8 mouse cellular contexts compared by ENCODE assay signal in genomic region chr4:132638461-132639190, GRCm38 (mm10). TPM values are rescaled to one million over a fixed set of nuclear protein-coding genes. Genes with fewer than 3 reads are reported as not detected.
DNase-seq lines count a peak whose midpoint lies in the region; ATAC-seq lines count a peak whose summit lies in the region.

Gene Eya3, plus strand, starts transcription at chr4:132638987.

- peak within 1 kb of the TSS; percentile 84 for H3K27ac ChIP-seq in hindbrain, embryonic 12.5 days

- no peaks in the 10 kb centered on the region for H3K27me3 ChIP-seq in hindbrain, embryonic 12.5 days

- DNase-seq in NIH3T3 (ENCODE audit: low read depth), result peak; percentile 97
- peak; percentile 96 to 97 for DNase-seq in cerebellum, postnatal 10 days
- peak; percentile 91 to 92 for DNase-seq in frontal cortex, postnatal 10 days (ENCODE audit: low spot score in 2 of 2)
- DNase-seq in layer of hippocampus, postnatal 14 days (ENCODE audit: low spot score in 2 of 2), result peak; percentile 88 to 96
- DNase-seq in lung, postnatal 14 days, result peak; percentile 95
- peak; percentile 87 for DNase-seq in retina, adult 2 months (ENCODE audit: low read depth, low spot score)
- DNase-seq in thymus, postnatal 36 days, result peak; percentile 92 to 95

- H3K9ac ChIP-seq in hindbrain, embryonic 12.5 days, result peak within 1 kb of the TSS; percentile 94

- peak within 1 kb of the TSS; percentile 78 for H3K4me2 ChIP-seq in hindbrain, embryonic 12.5 days (replicated peaks)

- H3K9me3 ChIP-seq in hindbrain, embryonic 12.5 days (replicated peaks), result no peaks in the 10 kb centered on the region

- peak within 1 kb of the TSS; percentile 95 for H3K4me3 ChIP-seq in hindbrain, embryonic 12.5 days

- peaks cover 6% of the 10 kb centered on the region; the same call in 1 of the 2 replicates for H3K36me3 ChIP-seq in hindbrain, embryonic 12.5 days

- ATAC-seq in hindbrain, embryonic 12.5 days (ENCODE audit: low FRiP score), result peak; percentile 98

- under 1% methylated on average over 41 of the region's 41 CpGs for WGBS in hindbrain, embryonic 12.5 days

- H3K4me1 ChIP-seq in hindbrain, embryonic 12.5 days, result peaks cover 7% of the 10 kb centered on the region

RNA-seq across cellular contexts. Expression of gene Eya3, which starts in this region (rescaled TPM):
- polyA plus RNA-seq in hindbrain, embryonic 12.5 days (2016; fragmentation: Nextera tagmentation; extraction: Ambion mirVana), result 25.1 and 29.0 TPM in 2 replicates
- total RNA-seq in layer of hippocampus, postnatal 14 days (2021), result 10 to 100 TPM; 21.2 to 25.8 TPM

Comparison
In these comparisons a context has a peak if more than half of its experiments do, and no peak if none do; other contexts are left out.
1. Peak in every context shown above with its lines: DNase-seq, ATAC-seq, H3K4me3 ChIP-seq and H3K27ac ChIP-seq.